Mouse (Mus musculus) lung, postnatal 10 days (tissue): ENCODE results near the gene Insl6.
A peak's percentile ranks its signal among the peaks of the same experiment; 100 is the strongest.

Source experiments
- DNase-seq: peaks from one replicate; pipeline ENCODE4 v3.0.0; 2021

Insl6 gene

GRCm38 (mm10) chr19:29354895-29355877 is 30.0 kb upstream of the Insl6 start:
- peak; percentile 93 for DNase-seq

- no peak for DNase-seq
These were observed 25.8 kb upstream of the Insl6 start for GRCm38 (mm10) chr19:29350991-29351390.

GRCm38 (mm10) chr19:29345636-29346035 is 20.5 kb upstream of the Insl6 start:
- no peak for DNase-seq

DNA sequence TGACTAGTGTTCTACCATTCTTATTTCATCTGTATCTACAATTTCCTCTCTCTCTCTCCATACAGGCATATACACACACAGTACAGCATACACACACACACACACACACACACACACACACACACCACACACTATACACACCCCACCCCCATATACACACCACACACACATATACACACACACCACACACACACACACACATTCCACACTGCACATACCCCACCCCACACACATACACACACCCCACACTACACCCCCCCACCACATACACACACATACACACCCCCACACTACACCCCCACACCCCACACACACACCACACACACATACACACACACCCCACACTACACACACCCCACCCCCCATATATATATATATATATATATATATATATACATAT is 19.7 kb upstream of the Insl6 start:
- no peak for DNase-seq

DNA sequence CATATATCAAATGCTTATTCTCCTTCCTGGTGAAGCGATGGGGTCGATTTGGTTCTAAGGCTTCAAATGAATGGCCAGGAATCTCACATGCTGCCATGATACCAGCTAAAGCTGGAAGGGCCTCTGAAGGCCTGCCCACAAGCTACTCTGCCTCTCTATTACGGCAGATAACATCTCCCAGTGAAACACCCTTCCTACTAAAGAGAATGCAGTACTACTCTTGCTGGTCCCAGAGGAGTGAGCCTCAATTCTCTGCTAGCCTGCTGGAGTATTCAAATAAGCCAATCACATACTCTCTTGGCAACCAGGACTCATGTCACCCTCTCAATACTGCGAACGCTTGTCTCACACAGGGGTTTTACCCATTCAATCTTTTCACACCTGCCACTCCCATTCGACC is 17.1 kb upstream of the Insl6 start:
- DNase-seq = no peak

DNA sequence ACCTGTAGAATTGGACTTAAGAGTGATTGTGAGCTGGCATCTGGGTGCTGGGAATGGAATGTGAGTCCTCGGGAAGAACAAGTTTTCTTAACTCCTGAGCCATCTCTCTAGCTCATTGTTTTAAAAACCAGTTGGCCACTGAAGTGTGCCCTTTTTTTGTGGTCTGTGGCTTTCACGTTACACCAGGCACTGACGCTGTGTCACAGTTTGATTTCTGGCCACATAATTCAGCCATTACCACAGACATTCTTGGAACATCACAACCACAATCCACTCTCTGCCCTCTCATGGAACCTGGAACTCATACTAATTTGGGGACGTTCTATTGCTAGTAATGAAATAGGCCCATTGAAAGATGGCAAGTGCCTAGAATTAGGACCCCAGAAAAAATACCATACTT is 15.9 kb upstream of the Insl6 start:
- no peak for DNase-seq

- DNase-seq = no peak
These were observed 11.5 kb upstream of the Insl6 start for GRCm38 (mm10) chr19:29336624-29337023.

GRCm38 (mm10) chr19:29334068-29334745 is 9.1 kb upstream of the Insl6 start, which contains the start of gene Rln1:
Gene Rln1 (minus strand): TSS chr19:29334670.
- DNase-seq = peak; percentile 19

DNA sequence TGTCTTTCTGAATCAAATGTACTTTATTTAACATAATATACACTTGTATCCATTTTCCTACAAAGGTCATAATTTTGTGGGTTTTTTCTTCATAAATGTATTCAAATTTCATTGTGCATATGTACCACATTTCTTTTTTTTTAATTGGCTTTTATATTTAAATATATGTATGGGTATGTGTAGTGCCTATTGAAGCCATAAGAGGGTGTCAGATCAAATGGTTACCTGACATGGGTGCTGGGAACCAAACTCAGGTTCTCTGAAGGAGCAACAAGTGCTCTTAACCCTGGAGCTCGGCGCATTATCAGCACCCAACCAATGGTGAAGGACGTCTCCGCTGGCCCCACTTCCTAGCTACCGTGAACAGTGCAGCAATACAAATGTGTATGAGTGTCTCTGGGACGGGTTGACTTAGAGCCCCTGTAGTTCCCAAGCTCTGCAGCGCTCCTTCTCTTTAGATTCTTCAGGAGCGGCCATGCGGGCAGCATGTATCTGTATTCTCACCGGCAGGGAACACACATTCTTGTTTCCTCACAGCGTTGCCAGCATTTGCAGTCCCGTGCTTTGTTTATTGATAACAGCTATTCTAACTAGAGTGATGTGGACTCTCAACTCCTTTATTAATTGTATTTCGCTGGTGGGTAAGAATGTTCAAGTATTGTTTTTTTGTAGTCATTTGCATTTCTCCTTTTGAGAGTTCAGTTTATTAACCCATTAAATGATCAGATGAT is 1.8 kb upstream of the Insl6 start:
- DNase-seq = no peak

DNA sequence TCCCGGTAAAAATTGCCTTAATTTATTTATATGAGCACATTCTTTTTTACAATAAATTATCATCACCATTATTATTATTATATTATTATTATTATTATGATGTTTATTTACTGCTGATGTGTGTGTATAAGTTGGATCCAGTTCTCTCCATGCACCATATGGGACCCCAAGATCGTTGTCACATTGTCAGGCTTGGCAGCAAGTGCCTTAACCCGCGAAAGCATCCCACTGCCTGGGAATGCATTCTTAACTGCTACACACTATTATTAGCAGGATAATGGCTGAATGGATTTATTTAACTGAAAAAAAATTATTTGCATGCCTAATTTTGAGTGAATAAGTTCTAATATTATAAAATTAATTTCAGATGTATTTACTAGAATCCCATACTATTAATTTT is 1.2 kb upstream of the Insl6 start:
- DNase-seq = no peak

- no peak for DNase-seq
These were observed 660 bp upstream of the Insl6 start for GRCm38 (mm10) chr19:29325852-29326180.

GRCm38 (mm10) chr19:29323416-29324049 is 1.6 kb downstream of the Insl6 start:
- no peak for DNase-seq

DNA sequence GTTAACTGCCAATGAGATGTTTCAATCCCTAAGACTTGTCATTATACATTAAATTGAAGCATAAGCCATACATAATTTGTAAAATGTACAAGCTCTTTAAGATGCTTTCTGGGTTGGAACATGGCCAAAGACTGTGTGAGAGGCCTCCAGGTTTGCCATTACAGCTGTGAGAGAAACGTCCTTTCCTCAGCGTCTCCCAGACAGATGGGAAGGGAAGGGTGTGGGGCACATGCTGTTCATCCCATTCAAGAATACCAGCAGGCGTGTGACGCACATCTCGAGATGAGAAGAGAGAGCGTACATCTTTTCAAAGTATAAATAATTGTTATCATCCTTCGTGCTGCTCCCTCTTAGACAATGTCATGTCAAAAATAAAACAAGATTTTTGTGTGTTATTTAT is 12.5 kb downstream of the Insl6 start:
- DNase-seq = no peak

DNA sequence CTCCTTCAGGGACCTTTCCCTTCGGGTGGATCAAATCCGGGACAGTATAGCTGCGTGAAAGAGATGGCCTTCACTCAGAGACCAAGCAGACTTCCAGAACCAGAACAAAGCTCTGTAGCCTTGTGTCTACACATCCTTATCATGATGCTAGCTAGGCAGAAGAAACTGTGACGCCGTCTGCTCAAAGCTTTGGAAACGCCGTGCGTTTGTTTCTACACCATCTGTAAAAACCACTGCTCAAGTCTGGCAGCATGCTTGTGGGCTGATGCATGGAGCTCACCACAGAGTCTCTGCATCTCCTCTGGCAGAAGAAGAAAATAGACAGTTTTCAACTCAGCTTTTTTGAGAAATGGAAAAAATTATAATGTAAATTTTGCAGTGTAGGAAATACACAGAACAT is 13.4 kb downstream of the Insl6 start:
- DNase-seq = no peak

- no peak for DNase-seq
These were observed 16.3 kb downstream of the Insl6 start for GRCm38 (mm10) chr19:29308832-29309231.

GRCm38 (mm10) chr19:29302119-29302518 is 23.0 kb downstream of the Insl6 start:
- DNase-seq = no peak

GRCm38 (mm10) chr19:29300919-29301318 is 24.2 kb downstream of the Insl6 start:
- DNase-seq = no peak

DNA sequence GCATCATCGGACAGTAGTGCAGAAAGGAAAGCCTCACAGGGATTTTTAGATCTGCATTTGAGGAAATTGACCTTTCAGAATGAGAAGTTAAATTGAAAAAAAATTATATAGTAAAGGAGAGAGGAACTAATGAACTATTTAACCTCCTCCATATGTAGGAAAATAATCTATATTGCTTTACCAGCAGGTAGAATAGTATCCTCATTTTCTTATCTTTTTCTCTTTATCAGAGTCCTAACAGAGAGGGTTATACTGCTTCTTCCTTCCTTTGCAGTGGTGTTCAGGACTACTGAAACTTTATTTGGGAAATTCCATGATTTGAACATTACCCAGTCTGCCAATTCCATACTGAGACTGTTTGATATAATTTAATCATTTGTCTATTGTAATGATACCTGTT is 27.8 kb downstream of the Insl6 start:
- DNase-seq = no peak

- no peak for DNase-seq
These were observed 29.0 kb downstream of the Insl6 start for GRCm38 (mm10) chr19:29296166-29296565.

DNA sequence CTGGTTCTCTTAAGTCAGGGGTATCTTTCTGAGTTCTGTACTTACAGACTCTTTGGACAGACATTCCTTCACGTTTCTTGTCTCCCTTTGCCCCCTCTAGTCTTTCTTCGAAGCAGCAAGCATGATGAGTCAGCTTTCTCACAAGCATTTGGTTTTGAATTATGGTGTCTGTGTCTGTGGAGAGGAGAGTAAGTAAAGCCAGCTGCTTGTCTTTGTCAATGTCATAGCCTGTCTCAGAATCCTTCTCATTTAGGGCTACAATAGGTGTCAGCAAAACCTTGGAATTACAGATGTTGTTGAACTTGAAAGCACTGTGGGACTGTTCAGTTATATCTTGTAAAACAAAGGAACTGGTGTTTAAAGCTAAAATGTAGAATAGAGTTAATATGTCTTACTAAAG is 30.4 kb downstream of the Insl6 start:
- DNase-seq = no peak

DNA sequence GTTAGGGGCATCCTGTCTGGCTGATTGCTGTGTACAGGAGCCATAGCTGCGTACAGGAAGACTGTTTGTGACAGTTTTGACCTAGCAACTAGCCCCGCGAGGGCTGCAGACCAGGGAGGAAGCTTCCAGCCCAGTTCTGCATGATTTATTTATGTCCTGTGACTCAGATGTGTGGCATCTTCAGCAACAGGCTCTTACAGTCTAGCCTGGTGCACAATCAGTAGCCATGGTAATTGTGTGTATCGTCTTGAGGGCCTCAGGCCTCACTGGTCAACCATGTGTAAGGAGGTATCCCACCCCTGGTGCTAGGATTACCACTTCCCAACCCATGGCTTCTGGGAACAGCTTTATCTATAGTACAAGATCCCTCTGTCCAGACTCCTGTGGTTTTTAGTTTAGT is 32.6 kb downstream of the Insl6 start:
- no peak for DNase-seq

GRCm38 (mm10) chr19:29291532-29291931 is 33.6 kb downstream of the Insl6 start:
- no peak for DNase-seq

- DNase-seq = no peak
These were observed 37.3 kb downstream of the Insl6 start for GRCm38 (mm10) chr19:29287863-29288262.
